Mouse (Mus musculus) splenic B cell, adult 2 months (primary cell): ENCODE results near the gene Rabgef1.
"Not testable (repeated sequence)": the region's sequence is repeated elsewhere in the genome, so short reads cannot be mapped to it uniquely, and the experiment has no call there.

Experiments
- DNase-seq: peaks from one replicate; pipeline ENCODE4 v3.0.0-alpha.2; 2011; ENCODE audit warnings: low read depth, low spot score
- H3K27me3 ChIP-seq: 2 replicates; pipeline ENCODE4 v1.6.1; 2012; ENCODE audit warnings: mild to moderate bottlenecking, low read length, moderate library complexity, mixed read lengths; ENCODE audit not compliant: control insufficient read depth, poor library complexity, insufficient read depth, severe bottlenecking
- H3K36me3 ChIP-seq: 2 replicates; pipeline ENCODE4 v1.6.1; 2012; ENCODE audit warnings: mild to moderate bottlenecking, low read length, moderate library complexity, mixed read lengths; ENCODE audit not compliant: control insufficient read depth, poor library complexity, insufficient read depth, severe bottlenecking

Gene Rabgef1

DNA sequence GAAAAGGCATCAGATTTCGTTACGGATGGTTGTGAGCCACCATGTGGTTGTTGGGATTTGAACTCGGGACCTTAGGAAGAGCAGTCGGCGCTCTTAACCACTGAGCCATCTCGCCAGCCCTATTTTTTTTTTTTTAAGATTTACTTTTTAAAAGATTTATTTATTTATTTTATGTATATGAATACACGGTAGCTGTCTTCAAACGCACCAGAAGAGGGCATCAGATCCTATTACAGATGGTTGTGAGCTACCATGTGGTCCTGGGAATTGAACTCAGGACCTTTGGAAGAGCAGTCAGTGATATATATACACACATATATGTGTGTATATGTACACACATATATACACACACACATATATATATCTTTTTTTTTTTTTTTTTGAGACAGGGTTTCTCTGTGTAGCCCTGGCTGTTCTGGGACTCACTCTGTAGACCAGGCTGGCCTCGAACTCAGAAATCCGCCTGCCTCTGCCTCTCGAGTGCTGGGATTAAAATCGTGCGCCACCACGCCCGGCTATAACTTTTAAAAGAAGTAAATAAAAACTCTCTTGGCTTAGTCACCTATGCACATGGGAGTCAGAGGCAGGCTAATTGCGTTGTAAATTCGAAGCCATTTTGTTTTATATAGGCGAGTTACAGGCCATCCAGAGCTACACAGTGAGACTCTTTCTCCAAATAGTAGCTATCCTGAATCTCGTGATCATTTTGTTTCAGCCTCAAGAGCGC is 84.4 kb downstream of the Rabgef1 start:
- H3K36me3 ChIP-seq, H3K27me3 ChIP-seq: not testable (repeated sequence)
- peak; percentile 40 for DNase-seq

- Histone ChIP-seq H3K27me3 (no peaks in the 10 kb centered on the region), H3K36me3 (no peaks in the 10 kb centered on the region; the same call in 1 of the 2 replicates)
- peak; percentile 96 for DNase-seq
Measured at GRCm38 (mm10) chr5:130256678-130257271, 85.2 kb downstream of the Rabgef1 start.

DNA sequence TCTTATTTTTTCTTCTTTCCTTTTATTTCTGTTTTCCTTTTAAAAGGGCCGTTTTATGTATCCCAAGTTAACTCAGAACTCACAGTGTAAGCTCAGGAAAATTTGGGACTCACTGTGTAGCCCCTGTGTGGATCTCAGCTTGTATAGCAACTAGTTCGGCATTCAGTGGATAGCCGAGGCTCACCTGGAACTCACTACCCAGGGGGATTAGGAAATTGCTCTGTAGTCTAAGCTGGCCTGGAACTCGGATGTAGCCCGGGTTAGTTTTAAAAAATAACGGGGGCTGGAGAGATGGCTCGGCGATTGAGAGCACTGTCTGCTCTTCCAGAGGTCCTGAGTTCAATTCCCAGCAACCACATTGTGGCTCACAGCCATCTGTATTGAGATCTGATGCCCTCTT is 85.7 kb downstream of the Rabgef1 start:
- Histone ChIP-seq H3K27me3 (no peaks in the 10 kb centered on the region), H3K36me3 (no peaks in the 10 kb centered on the region; the same call in 1 of the 2 replicates)
- DNase-seq = no peak

GRCm38 (mm10) chr5:130263454-130263853 is 91.9 kb downstream of the Rabgef1 start:
- DNase-seq = peak; percentile 40
- Histone ChIP-seq H3K36me3 (no peaks in the 10 kb centered on the region), H3K27me3 (no peaks in the 10 kb centered on the region)
